Mouse (Mus musculus) cerebellum, adult 2 months (tissue): Measurements from ENCODE around the gene Pcnx4. TPM values are rescaled to one million over a fixed set of nuclear protein-coding genes. Genes with fewer than 3 reads are reported as not detected.

Experiments
- DNase-seq, 2 experiments: peaks; one replicate each; pipeline ENCODE4 v3.0.0; 2021
- H3K27ac ChIP-seq: fragments of 200-500 bp; 2 replicates; pipeline ENCODE4 v1.5.1; 2012; ENCODE audit warnings: low read length, control low read depth, inconsistent platforms; ENCODE audit not compliant: insufficient read depth
- H3K27me3 ChIP-seq: fragments of 200-500 bp; 2 replicates; pipeline ENCODE4 v1.6.1; 2012; ENCODE audit warnings: inconsistent platforms, mild to moderate bottlenecking, low read length, moderate library complexity; ENCODE audit not compliant: control insufficient read depth, insufficient read depth
- H3K4me1 ChIP-seq: fragments of 200-500 bp; 2 replicates; pipeline ENCODE4 v1.6.1; 2011; ENCODE audit warnings: low read length; ENCODE audit not compliant: control insufficient read depth, insufficient read depth
- H3K4me3 ChIP-seq: fragments of 200-500 bp; replicated peaks from 2 replicates; pipeline ENCODE3; 2011; ENCODE audit warnings: mild to moderate bottlenecking, low read depth, low read length, control low read depth; ENCODE audit not compliant: insufficient read depth
- CTCF ChIP-seq: fragments of 200-500 bp; IDR thresholded peaks from 2 replicates; pipeline ENCODE4 v1.5.1; 2011; ENCODE audit warnings: low read depth, mild to moderate bottlenecking, control low read depth, low read length, moderate library complexity, borderline replicate concordance; ENCODE audit not compliant: insufficient read depth
- POLR2A ChIP-seq: fragments of 200-500 bp; IDR thresholded peaks from 2 replicates; pipeline ENCODE4 v1.6.1; 2011; ENCODE audit warnings: low read length, control low read depth, borderline replicate concordance; ENCODE audit not compliant: insufficient read depth
- WGBS: fragments of 180-500 bp; shearing (Covaris S2); methylation state at CpG from one replicate; pipeline ENCODE4 v1.1.7; 2018; 5-methylcytosine and 5-hydroxymethylcytosine counted together
- polyA plus RNA-seq: library from polyadenylated mRNA; depleted of rRNA; stranded (reverse); fragments of >200 nt; gene quantifications from 2 replicates; pipeline ENCODE4 v1.2.3, GENCODE M21; 2012

Gene Pcnx4
- polyA plus RNA-seq, 1 experiment: 19.4 TPM

DNA sequence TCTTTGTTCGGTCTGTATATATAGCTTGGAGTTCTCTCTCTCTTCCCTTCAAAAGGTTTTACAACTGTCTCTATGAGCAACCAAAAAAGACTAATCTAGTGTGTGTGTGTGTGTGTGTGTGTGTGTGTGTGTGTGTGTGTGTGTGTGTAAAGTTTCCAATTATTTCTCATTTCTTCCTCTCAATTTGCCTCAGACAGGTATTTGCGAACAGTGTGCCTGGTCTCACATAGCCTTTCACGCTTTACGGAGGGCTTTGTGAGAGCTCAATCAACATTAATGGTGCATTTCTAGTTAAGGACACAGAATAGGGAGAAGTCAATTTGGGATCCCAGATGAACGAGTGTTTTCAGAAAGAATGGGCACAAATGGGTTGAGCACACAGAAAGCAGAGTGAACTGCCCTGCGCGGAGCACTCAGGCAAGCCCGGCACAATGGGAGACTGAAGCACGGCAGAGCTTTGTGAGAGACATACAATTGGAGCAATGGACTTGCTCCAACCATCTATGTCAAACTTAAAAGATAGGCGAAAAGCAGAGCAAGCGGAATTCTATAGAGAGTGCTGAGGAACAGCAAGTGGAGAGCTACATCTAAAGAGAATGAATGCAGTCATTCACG is 18.0 kb upstream of the Pcnx4 start:
- no peak for DNase-seq
- no peak overlapping the region for H3K4me3 ChIP-seq
- no peaks in the 10 kb centered on the region for H3K4me1 ChIP-seq
- WGBS: 57% methylated on average over 12 of the region's 12 CpGs
- H3K27ac ChIP-seq: no peak overlapping the region
- no peaks in the 10 kb centered on the region for H3K27me3 ChIP-seq
- TF ChIP-seq CTCF (no peak), POLR2A (no peak)

DNA sequence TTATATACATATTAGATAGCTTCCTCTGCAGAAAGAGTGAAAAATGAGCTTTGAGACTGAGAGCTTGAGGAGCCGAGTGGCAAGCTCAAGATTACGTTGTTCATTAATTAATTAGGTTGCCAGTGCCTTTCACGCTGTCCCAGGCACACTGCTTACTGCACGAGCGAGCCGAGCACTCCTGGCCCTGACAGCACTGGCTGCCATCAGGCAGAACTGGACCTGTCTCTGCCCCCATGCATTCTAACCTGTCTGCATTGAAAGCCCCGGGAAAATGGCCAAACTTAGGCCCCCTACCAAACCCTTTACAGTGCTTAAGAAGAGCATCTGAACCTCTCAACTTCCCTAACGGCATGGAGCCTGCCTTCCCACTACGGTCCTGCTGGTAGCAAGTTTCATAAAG is 16.8 kb upstream of the Pcnx4 start:
- Histone ChIP-seq H3K4me1 (no peaks in the 10 kb centered on the region), H3K27me3 (no peaks in the 10 kb centered on the region), H3K4me3 (no peak overlapping the region), H3K27ac (no peak overlapping the region)
- TF ChIP-seq CTCF (no peak), POLR2A (no peak)
- no peak for DNase-seq
- 39% methylated on average over 9 of the region's 9 CpGs for WGBS

DNA sequence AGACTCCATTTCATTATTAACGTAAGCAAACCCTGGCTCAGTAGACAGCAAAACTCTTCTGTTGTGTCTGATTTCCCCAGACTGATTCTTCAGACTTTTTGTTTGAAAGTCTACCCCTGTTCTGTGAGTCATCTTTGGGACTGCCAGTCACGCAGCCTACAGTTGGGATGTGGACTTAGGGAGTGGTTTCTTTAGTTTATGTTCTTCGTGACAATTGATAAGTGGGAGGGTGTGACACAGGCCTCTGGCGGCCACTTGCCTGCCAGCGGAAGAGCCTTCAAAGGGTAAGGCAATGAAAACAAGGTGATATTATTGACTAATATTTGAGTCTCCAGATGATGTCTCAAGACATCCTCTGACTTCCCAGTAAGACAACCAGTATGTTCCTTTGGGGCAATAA is 16.3 kb upstream of the Pcnx4 start:
- Histone ChIP-seq H3K27me3 (no peaks in the 10 kb centered on the region), H3K4me1 (no peaks in the 10 kb centered on the region), H3K27ac (no peak overlapping the region), H3K4me3 (no peak overlapping the region)
- TF ChIP-seq CTCF (no peak), POLR2A (no peak)
- 90% methylated on average over 5 of the region's 5 CpGs for WGBS
- DNase-seq: no peak

DNA sequence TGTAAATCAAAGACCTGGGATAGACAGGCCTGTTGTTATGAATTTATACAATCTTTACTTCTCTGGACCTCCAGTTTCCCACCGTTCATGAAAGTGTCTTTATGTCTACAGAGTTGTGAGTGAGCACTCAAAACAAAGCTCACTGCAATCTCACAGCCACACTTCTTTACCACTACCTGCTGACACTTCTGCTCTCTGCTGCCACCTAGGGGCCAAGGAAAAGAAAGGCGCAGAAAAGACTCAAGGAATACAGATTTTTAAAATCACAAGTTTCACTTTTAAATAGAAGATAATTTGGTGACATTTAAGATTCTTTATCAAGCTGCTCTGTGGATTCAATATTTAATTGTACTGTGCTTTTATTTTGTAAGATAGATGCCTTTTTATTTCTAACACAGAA is 15.5 kb upstream of the Pcnx4 start:
- H3K4me3 ChIP-seq: no peak overlapping the region
- under 1% methylated on average over 2 of the region's 2 CpGs for WGBS
- DNase-seq: peak; percentile 45 to 59
- H3K4me1 ChIP-seq: no peaks in the 10 kb centered on the region
- H3K27ac ChIP-seq: no peak overlapping the region
- TF ChIP-seq CTCF (peak; percentile 69), POLR2A (no peak)
- no peaks in the 10 kb centered on the region for H3K27me3 ChIP-seq

DNA sequence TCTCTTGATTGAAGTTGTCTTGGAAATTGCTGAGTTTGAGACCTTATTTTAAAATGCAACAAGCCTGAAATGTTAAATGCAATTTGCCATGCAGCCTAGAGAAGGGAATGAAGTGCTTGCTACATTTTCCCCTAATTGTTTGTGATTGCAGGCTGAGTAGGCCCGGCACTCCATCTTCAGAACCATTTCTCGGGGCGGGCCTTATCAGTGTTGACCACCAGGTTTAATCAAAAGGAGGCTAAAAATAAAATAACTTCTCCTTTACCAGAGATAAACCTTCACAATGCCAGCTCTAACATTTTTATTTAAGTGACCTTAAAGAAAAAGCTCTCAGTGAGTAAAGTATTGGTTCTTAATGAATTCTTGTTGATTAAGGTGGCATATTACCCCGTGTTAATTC is 10.6 kb upstream of the Pcnx4 start:
- TF ChIP-seq POLR2A (no peak), CTCF (no peak)
- no peaks in the 10 kb centered on the region; the same call in 1 of the 2 replicates for H3K27me3 ChIP-seq

DNA sequence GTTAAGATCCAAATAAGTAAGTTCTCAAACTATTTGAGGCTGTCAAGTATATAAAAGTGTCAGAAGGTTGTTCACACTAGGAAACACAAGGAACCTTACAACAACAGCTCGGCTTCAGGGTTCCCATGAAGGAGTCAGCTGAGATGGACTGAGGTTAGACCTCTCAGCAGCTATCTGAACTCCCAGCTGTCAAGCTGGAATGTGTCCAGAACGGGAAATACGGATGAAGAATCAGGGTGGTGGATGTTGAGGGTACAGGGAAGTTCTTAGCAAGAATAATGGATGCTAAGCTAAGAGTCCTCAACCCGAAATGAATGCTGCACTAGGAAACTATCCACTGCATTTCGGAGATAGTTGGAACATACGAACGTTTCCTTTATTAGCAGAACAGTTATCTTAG is 3.9 kb upstream of the Pcnx4 start:
- no peak overlapping the region for H3K4me3 ChIP-seq
- H3K27me3 ChIP-seq: no peaks in the 10 kb centered on the region; the same call in 1 of the 2 replicates
- TF ChIP-seq POLR2A (no peak), CTCF (no peak)
- 62% methylated on average over 7 of the region's 7 CpGs for WGBS
- no peak for DNase-seq
- H3K4me1 ChIP-seq: no peaks in the 10 kb centered on the region
- no peak overlapping the region for H3K27ac ChIP-seq

More for the DNA sequence above, 10.6 kb upstream of the Pcnx4 start:
- H3K27ac ChIP-seq: no peak overlapping the region
- WGBS: 84% methylated on average over 4 of the region's 4 CpGs
- no peaks in the 10 kb centered on the region for H3K4me1 ChIP-seq
- no peak for DNase-seq
- no peak overlapping the region for H3K4me3 ChIP-seq

DNA sequence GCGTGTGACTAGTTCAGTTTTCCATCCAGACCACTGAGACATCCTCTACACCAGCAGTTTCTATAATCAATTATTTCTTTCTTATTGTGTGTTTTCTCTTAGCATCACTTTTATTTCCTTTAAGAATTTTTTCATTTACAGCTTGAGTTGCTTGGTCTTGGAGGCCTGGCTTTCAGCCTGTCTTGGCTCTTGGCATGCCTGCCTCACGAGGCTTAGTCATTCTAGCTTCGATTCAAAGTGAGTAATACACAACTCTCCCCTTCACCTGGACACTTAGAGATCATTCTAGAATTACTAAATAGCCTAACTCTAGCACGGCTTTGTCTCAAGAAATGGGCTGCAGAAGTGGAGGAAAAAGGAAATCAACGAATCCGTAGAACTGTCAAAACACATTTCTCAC is 2.2 kb upstream of the Pcnx4 start:
- 81% methylated on average over 6 of the region's 6 CpGs for WGBS
- peaks cover 3% of the 10 kb centered on the region for H3K4me1 ChIP-seq
- H3K4me3 ChIP-seq: no peak overlapping the region
- no peak overlapping the region for H3K27ac ChIP-seq
- DNase-seq: no peak
- TF ChIP-seq CTCF (no peak), POLR2A (no peak)
- H3K27me3 ChIP-seq: no peaks in the 10 kb centered on the region; the same call in 1 of the 2 replicates

DNA sequence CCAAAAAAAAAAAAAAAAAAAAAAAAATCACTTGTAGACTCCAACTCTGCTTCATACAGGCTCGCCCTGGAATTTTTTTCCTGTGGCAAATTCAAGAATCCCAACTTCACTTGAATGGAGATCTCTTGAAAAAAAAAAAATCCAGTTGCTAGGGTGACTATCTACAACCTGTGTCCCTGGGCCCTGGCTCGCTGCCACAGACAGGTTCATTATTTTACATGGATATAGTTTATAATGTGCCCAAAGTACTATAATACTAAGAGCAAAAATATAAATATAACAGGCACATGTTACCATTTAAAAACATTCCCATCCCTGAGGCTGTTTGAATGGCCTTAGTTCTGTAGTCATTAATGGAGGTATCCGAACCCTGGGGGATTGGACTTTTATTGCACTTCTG is 584 bp upstream of the Pcnx4 start:
- Histone ChIP-seq H3K4me3 (peak overlapping the region; percentile 82), H3K27ac (no peak overlapping the region), H3K27me3 (no peaks in the 10 kb centered on the region), H3K4me1 (peaks cover 3% of the 10 kb centered on the region)
- no peak for DNase-seq
- TF ChIP-seq CTCF: no peak
- no peak for TF ChIP-seq POLR2A
- WGBS: 42% methylated on average over 3 of the region's 3 CpGs
